In genomic region chrX:17521221-17521716, GRCm38 (mm10) we compare ENCODE assay signal across 13 mouse cellular contexts. TPM values are rescaled to one million over a fixed set of nuclear protein-coding genes. Genes with fewer than 3 reads are reported as not detected.
DNase-seq lines count a peak whose midpoint lies in the region; ATAC-seq and TF ChIP-seq lines count a peak whose summit lies in the region.
"Had no signal": no experiment of that assay in that cellular context is flagged by ENCODE, and none has a peak within 500 bp of the region (broad histone marks: within the 10 kb centered on the region; RNA-seq: fewer than 3 reads in every experiment).

No protein-coding gene starts in this region.

- H3K4me3 ChIP-seq in ES-E14 (ENCODE audit: insufficient read depth in 1 of 2, low read depth in 1 of 2, low read length in 2 of 2, poor library complexity in 1 of 2, severe bottlenecking in 1 of 2): no peak overlapping the region
- no peak overlapping the region for H3K4me3 ChIP-seq in embryonic facial prominence, embryonic 10.5 days
- H3K4me3 ChIP-seq in midbrain, embryonic 12.5 days: no peak overlapping the region

- WGBS in embryonic facial prominence, embryonic 10.5 days: 10% methylated on average over 3 of the region's 3 CpGs
- WGBS in midbrain, embryonic 12.5 days: 7% methylated on average over 3 of the region's 3 CpGs

- peaks cover 0 to 3% of the 10 kb centered on the region in 2 experiments; a peak in 1 of 4 replicates for H3K4me1 ChIP-seq in ES-E14 (ENCODE audit: control insufficient read depth in 2 of 2, insufficient read depth in 2 of 2, low read length in 2 of 2, poor library complexity in 1 of 2)
- no peaks in the 10 kb centered on the region for H3K4me1 ChIP-seq in embryonic facial prominence, embryonic 10.5 days
- 0 out of 2 replicates have a peak, but pooled peaks cover 3% of the 10 kb centered on the region for H3K4me1 ChIP-seq in midbrain, embryonic 12.5 days

- H3K27me3 ChIP-seq in embryonic facial prominence, embryonic 10.5 days (replicated peaks; ENCODE audit: low read depth, poor library complexity, severe bottlenecking): no peaks in the 10 kb centered on the region
- H3K27me3 ChIP-seq in midbrain, embryonic 12.5 days: no peaks in the 10 kb centered on the region

- H3K9ac ChIP-seq in ES-E14 (ENCODE audit: insufficient read depth, low read depth, low read length, poor library complexity, severe bottlenecking): no peak overlapping the region
- no peak overlapping the region for H3K9ac ChIP-seq in midbrain, embryonic 12.5 days (replicated peaks)
- H3K9ac ChIP-seq: lung, embryonic 14.5 days had no signal

- peak; percentile 47 for DNase-seq in ES-E14 (ENCODE audit: low read depth, low spot score)
- peak; percentile 17 for DNase-seq in embryonic facial prominence, embryonic 10.5 days (ENCODE audit: low spot score)
- DNase-seq in lung, postnatal 14 days: no peak
- DNase-seq in layer of hippocampus, postnatal 10 days (ENCODE audit: low spot score in 2 of 2): no peak
- DNase-seq: cerebellum, postnatal 14 days; heart, postnatal 10 days; kidney, adult 9 months; lung, embryonic 14.5 days; right cerebral cortex, adult 18-20 months had no signal

- ATAC-seq in CD4-positive, CD25-positive, alpha-beta regulatory T cell, adult 4 months: peak; percentile 85
- peak; percentile 94 for ATAC-seq in midbrain, embryonic 12.5 days (ENCODE audit: low FRiP score, low read depth)
- no peak for ATAC-seq in frontal cortex, adult (ENCODE audit: low TSS enrichment)
- ATAC-seq: Patski had no signal

- H3K9me3 ChIP-seq in ES-E14 (ENCODE audit: control insufficient read depth, insufficient read depth, low read depth, low read length): no peaks in the 10 kb centered on the region
- H3K9me3 ChIP-seq in embryonic facial prominence, embryonic 10.5 days: no peaks in the 10 kb centered on the region
- no peaks in the 10 kb centered on the region for H3K9me3 ChIP-seq in midbrain, embryonic 12.5 days

- peak overlapping the region; percentile 40; the same call in 1 of the 2 replicates for H3K27ac ChIP-seq in ES-E14 (ENCODE audit: insufficient read depth, low read depth, low read length, poor library complexity, severe bottlenecking)
- H3K27ac ChIP-seq in embryonic facial prominence, embryonic 10.5 days (replicated peaks): no peak overlapping the region; the same call in 1 of the 2 replicates
- peak overlapping the region; percentile 49; the same call in 1 of the 2 replicates for H3K27ac ChIP-seq in midbrain, embryonic 12.5 days (replicated peaks)

- no peak overlapping the region for H3K4me2 ChIP-seq in midbrain, embryonic 12.5 days (replicated peaks)
- H3K4me2 ChIP-seq: lung, embryonic 14.5 days had no signal

- in situ Hi-C loops in ES-E14 (cut with MboI; ENCODE audit: low sequenced_read_pairs in 2 of 2, unreplicated experiment in 2 of 2): no loop called here

- no peaks in the 10 kb centered on the region for H3K36me3 ChIP-seq in ES-E14 (ENCODE audit: control insufficient read depth, insufficient read depth, low read length, poor library complexity, severe bottlenecking)
- no peaks in the 10 kb centered on the region for H3K36me3 ChIP-seq in embryonic facial prominence, embryonic 10.5 days (replicated peaks)
- no peaks in the 10 kb centered on the region for H3K36me3 ChIP-seq in midbrain, embryonic 12.5 days

TF ChIP-seq in ES-E14, 5 proteins besides CTCF, POLR2A, EP300 and RAD21:
- no peak for TF ChIP-seq ZC3H11A (IDR thresholded peaks at IDR 0.05; ENCODE audit: borderline replicate concordance, low read depth, low read length)
- peak; percentile 10; the same call in 1 of the 2 replicates for TF ChIP-seq CHD2 (IDR thresholded peaks at IDR 0.05; ENCODE audit: low read depth, low read length)

RNA-seq across cellular contexts. Expression of gene Fundc1, which starts 50.9 kb away (rescaled TPM):
- polyA plus RNA-seq in CD4-positive, CD25-positive, alpha-beta regulatory T cell, adult 4 months (2017; shearing (Covaris generic)): 10 to 100 TPM; 72.7 to 86.8 TPM
- 6.4 and 8.8 TPM in 2 replicates for total RNA-seq in ES-E14 (2012; rRNA removed)
- polyA plus RNA-seq in embryonic facial prominence, embryonic 10.5 days (2016; fragmentation: Nextera tagmentation; extraction: Ambion mirVana): 46.5 and 47.8 TPM in 2 replicates
- polyA plus RNA-seq in midbrain, embryonic 12.5 days (2016; fragmentation: Nextera tagmentation; extraction: Ambion mirVana): 52.6 and 56.3 TPM in 2 replicates
- total RNA-seq in layer of hippocampus, postnatal 10 days (2021): 10 to 100 TPM; 27.0 to 35.3 TPM

Comparison
In these comparisons a context has a peak if more than half of its experiments do, and no peak if none do; other contexts are left out.
1. DNase-seq: peak in ES-E14 (single experiment) and embryonic facial prominence, embryonic 10.5 days (single experiment); none in lung, postnatal 14 days (single experiment) and layer of hippocampus, postnatal 10 days (0 of 2).